Mouse (Mus musculus) heart, adult 2 months (tissue): ENCODE data around the gene Ccndbp1.

ENCODE experiments used
- CTCF ChIP-seq: fragments of 200-600 bp; IDR thresholded peaks from 2 replicates; pipeline ENCODE4 v1.8.1; 2022; ENCODE audit warnings: antibody characterized with exemption, mild to moderate bottlenecking, moderate library complexity
- POLR2A ChIP-seq: fragments of 200-500 bp; IDR thresholded peaks from 2 replicates; pipeline ENCODE4 v1.6.1; 2011; ENCODE audit warnings: mild to moderate bottlenecking, low read depth, low read length, control low read depth; ENCODE audit not compliant: insufficient read depth

DNA sequence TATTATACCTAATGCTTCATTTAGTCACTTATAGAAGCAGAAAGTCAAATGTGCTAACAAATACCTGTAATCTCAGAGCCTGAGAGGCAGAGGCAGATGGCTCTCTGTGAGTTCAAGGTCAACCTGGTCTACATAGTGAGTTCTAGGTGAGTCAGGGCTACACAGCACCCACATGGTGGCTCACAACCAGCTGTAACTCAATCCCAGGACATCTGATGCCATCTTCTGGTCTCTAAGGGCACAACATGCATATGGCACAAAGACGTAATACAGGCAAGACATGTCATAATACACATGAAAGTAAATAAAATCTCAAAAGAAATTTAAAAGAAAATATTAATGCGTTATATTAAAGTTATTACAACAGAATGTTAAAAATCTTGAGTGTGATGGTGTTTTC lies 4.6 kb upstream of the Ccndbp1 start:
- TF ChIP-seq CTCF (peak; percentile 47), POLR2A (no peak)
